Mouse (Mus musculus): ENCODE measurements around the gene Fut11. TPM values are rescaled to one million over a fixed set of nuclear protein-coding genes. Genes with fewer than 3 reads are reported as not detected.
"Not testable (repeated sequence)": the region's sequence is repeated elsewhere in the genome, so short reads cannot be mapped to it uniquely, and the experiment has no call there.

Fut11 gene
- polyA plus RNA-seq, 1 experiment from 2014 or later, result 9.2 TPM

- DNase-seq (ENCODE audit: low read depth, low spot score) (no peak), ATAC-seq (no peak)
- no peaks in the 10 kb centered on the region for H3K27me3 ChIP-seq
- CTCF ChIA-PET, result no interaction called here
- POLR2A ChIA-PET, result interaction anchor here (0.9 kb wide), 1 partner anchor 12 kb away, joined by 4 read pairs; the partner anchor contains the start of gene Zswim8
- in situ Hi-C loops (cut with MboI; ENCODE audit: low pct_unique_long_range_greater_than_20kb), result loop anchor here (5.0 kb wide), 1 partner anchor 101 kb away; no protein-coding TSS in a partner anchor
- no peak for TF ChIP-seq CTCF (IDR thresholded peaks at IDR 0.05)
Measured at GRCm38 (mm10) chr14:20695761-20696520, 1.2 kb downstream of the Fut11 start.

- in situ Hi-C loops (cut with MboI; ENCODE audit: low pct_unique_long_range_greater_than_20kb), result loop anchor here (5.0 kb wide), 1 partner anchor 100 kb away; no protein-coding TSS in a partner anchor
- DNase-seq (ENCODE audit: low read depth, low spot score) (no peak), ATAC-seq (peak; percentile 20)
- ChIA-PET CTCF (interaction anchor here (0.7 kb wide), 1 partner anchor 9 kb away, joined by 3 read pairs; no protein-coding TSS in a partner anchor), POLR2A (interaction anchor here (0.9 kb wide), 1 partner anchor 11 kb away, joined by 4 read pairs; the partner anchor contains the start of gene Zswim8)
- no peak for TF ChIP-seq CTCF (IDR thresholded peaks at IDR 0.05)
- H3K27me3 ChIP-seq, result no peaks in the 10 kb centered on the region
Measured at GRCm38 (mm10) chr14:20696986-20697385, 2.2 kb downstream of the Fut11 start.

- in situ Hi-C loops (cut with MboI; ENCODE audit: low pct_unique_long_range_greater_than_20kb), result loop anchor here (5.0 kb wide), 1 partner anchor 99 kb away; no protein-coding TSS in a partner anchor
- POLR2A ChIA-PET, result interaction anchor here (0.9 kb wide), 1 partner anchor 101 kb away, joined by 4 read pairs; no protein-coding TSS in a partner anchor
- TF ChIP-seq CTCF (IDR thresholded peaks at IDR 0.05), result no peak
- ATAC-seq (no peak), DNase-seq (ENCODE audit: low read depth, low spot score) (no peak)
- no peaks in the 10 kb centered on the region for H3K27me3 ChIP-seq
- CTCF ChIA-PET, result interaction anchor here (0.9 to 1.3 kb wide), 5 partner anchors 9 to 104 kb away, joined by 3 to 5 read pairs (median 4); partner anchors contain the start of gene Zswim8
Measured at GRCm38 (mm10) chr14:20698515-20698914, 3.7 kb downstream of the Fut11 start.

DNA sequence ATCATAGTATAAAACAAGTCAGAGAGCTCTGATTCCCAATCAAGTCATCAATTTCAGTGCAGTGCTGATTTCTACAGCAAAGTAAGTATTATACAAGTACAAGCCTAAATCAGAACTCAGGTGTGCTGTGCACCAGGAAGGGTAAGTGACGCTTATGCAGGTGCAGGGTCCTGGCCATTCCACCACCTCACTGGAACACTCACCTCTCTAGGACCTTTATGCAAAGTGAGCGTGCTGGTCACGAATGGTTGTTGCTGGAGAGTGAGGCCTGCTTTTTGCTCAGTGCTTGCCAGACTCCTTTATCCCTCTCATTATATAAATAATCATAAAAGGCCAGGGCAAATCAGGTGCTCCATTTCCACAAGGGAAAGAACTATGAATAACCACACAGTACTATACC, 5.6 kb downstream of the Fut11 start:
- in situ Hi-C loops (cut with MboI; ENCODE audit: low pct_unique_long_range_greater_than_20kb), result no loop called here
- CTCF ChIA-PET, result interaction anchor here (1.1 kb wide), 1 partner anchor 37 kb away, joined by 3 read pairs; no protein-coding TSS in a partner anchor
- TF ChIP-seq CTCF (IDR thresholded peaks at IDR 0.05), result no peak
- ATAC-seq (no peak), DNase-seq (ENCODE audit: low read depth, low spot score) (no peak)
- POLR2A ChIA-PET, result interaction anchor here (1.4 kb wide), 1 partner anchor 30 kb away, joined by 3 read pairs; no protein-coding TSS in a partner anchor
- H3K27me3 ChIP-seq, result no peaks in the 10 kb centered on the region

DNA sequence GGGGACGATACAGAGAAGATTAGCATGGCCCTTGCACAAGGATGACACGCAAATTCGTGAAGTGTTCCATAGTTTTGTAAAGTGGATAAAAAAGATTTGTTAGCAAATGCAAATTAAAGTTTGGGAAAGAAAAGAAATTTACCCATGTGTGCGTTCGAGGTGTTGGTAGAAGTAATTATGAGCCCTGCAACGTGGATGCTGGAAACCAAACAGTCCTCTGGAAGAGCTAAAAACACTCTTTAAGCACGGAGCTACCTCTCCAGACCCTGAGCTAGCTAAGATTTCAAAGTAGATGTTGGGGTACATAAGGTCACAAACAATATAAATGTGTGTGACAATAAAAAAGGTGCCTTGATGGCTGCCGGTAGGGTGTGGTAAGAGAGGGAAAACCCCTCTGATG, 6.8 kb downstream of the Fut11 start:
- no peak for DNase-seq (ENCODE audit: low read depth, low spot score)
- no peak for ATAC-seq
- CTCF ChIA-PET, result no interaction called here
- no peak for TF ChIP-seq CTCF (IDR thresholded peaks at IDR 0.05)
- POLR2A ChIA-PET, result no interaction called here
- in situ Hi-C loops (cut with MboI; ENCODE audit: low pct_unique_long_range_greater_than_20kb), result no loop called here
- H3K27me3 ChIP-seq, result no peaks in the 10 kb centered on the region

GRCm38 (mm10) chr14:20702096-20702740, 7.5 kb downstream of the Fut11 start:
- in situ Hi-C loops (cut with MboI; ENCODE audit: low pct_unique_long_range_greater_than_20kb), result no loop called here
- TF ChIP-seq CTCF (IDR thresholded peaks at IDR 0.05), result no peak
- POLR2A ChIA-PET, result interaction anchor here (1.7 kb wide), 1 partner anchor 9 kb away, joined by 5 read pairs; no protein-coding TSS in a partner anchor
- H3K27me3 ChIP-seq, result no peaks in the 10 kb centered on the region
- CTCF ChIA-PET, result no interaction called here
- no peak for ATAC-seq
- no peak for DNase-seq (ENCODE audit: low read depth, low spot score)

GRCm38 (mm10) chr14:20702741-20703381, 8.1 kb downstream of the Fut11 start, which contains the start of gene Chchd1:
Gene Chchd1, plus strand, starts transcription at chr14:20703006.
- ATAC-seq (peak; percentile 42), DNase-seq (ENCODE audit: low read depth, low spot score) (no peak)
- POLR2A ChIA-PET, result interaction anchor here (1.7 kb wide), 1 partner anchor 10 kb away, joined by 5 read pairs; no protein-coding TSS in a partner anchor
- no peak for TF ChIP-seq CTCF (IDR thresholded peaks at IDR 0.05)
- H3K27me3 ChIP-seq, result no peaks in the 10 kb centered on the region
- CTCF ChIA-PET, result no interaction called here
- in situ Hi-C loops (cut with MboI; ENCODE audit: low pct_unique_long_range_greater_than_20kb), result no loop called here

DNA sequence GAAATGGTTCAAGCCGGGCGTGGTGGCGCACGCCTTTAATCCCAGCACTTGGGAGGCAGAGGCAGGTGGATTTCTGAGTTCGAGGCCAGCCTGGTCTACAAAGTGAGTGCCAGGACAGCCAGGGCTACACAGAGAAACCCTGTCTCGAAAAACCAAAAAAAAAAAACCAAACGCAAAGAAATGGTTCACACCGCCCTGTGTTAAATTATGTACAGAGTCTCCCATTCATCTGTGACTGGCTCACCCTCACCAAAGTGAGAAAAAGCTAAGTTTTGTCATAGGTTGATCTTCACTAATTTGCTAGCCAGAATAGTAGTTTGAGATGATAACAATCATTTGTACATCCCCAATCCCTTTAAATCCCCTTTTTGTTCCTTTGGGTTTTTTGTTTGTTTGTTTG, 8.7 kb downstream of the Fut11 start:
- POLR2A ChIA-PET, result interaction anchor here (1.7 kb wide), 1 partner anchor 10 kb away, joined by 5 read pairs; no protein-coding TSS in a partner anchor
- in situ Hi-C loops (cut with MboI; ENCODE audit: low pct_unique_long_range_greater_than_20kb); DNase-seq (ENCODE audit: low read depth, low spot score); H3K27me3 ChIP-seq; CTCF ChIA-PET; ATAC-seq: not testable (repeated sequence)

GRCm38 (mm10) chr14:20707201-20708190, 12.7 kb downstream of the Fut11 start, which contains the start of gene Zswim8:
Gene Zswim8, plus strand, starts transcription at chr14:20707552.
- DNase-seq (ENCODE audit: low read depth, low spot score) (peak; percentile 72), ATAC-seq (peak; percentile 86)
- POLR2A ChIA-PET, result interaction anchor here (0.6 to 1.9 kb wide), 10 partner anchors 8 to 325 kb away, joined by 3 to 7 read pairs (median 4); partner anchors contain the start of gene Camk2g
- CTCF ChIA-PET, result interaction anchor here (1.4 to 1.7 kb wide), 2 partner anchors 9 to 95 kb away, joined by 5 read pairs; no protein-coding TSS in a partner anchor
- TF ChIP-seq CTCF (IDR thresholded peaks at IDR 0.05), result no peak
- in situ Hi-C loops (cut with MboI; ENCODE audit: low pct_unique_long_range_greater_than_20kb), result no loop called here
- no peaks in the 10 kb centered on the region for H3K27me3 ChIP-seq
